Mouse (Mus musculus) intestine, postnatal 0 days (tissue): ENCODE data around the gene Serpini2. TPM values are rescaled to one million over a fixed set of nuclear protein-coding genes. Genes with fewer than 3 reads are reported as not detected.
A peak's percentile ranks its signal among the peaks of the same experiment; 100 is the strongest.
"Not testable (repeated sequence)": the region's sequence is repeated elsewhere in the genome, so short reads cannot be mapped to it uniquely, and the experiment has no call there.

Experiments
- ATAC-seq: fragments of 200-750 bp; cut with Nextera tagmentation; 2 replicates; pipeline ENCODE4 v1.8.0; 2017; ENCODE audit warnings: mild to moderate bottlenecking, moderate TSS enrichment, moderate library complexity
- H3K27ac ChIP-seq: fragments of 300-500 bp; sonication (generic); 2 replicates; pipeline ENCODE4 v1.5.1; 2014; ENCODE audit warnings: mild to moderate bottlenecking, low read depth, low read length, moderate library complexity
- H3K27me3 ChIP-seq: fragments of 300-500 bp; sonication (generic); replicated peaks from 2 replicates; pipeline ENCODE4 v1.6.1; 2014; ENCODE audit warnings: low read length, mixed read lengths; ENCODE audit not compliant: control insufficient read depth, insufficient read depth
- H3K36me3 ChIP-seq: fragments of 300-500 bp; sonication (generic); 2 replicates; pipeline ENCODE4 v1.6.1; 2014; ENCODE audit warnings: mild to moderate bottlenecking, moderate library complexity; ENCODE audit not compliant: control insufficient read depth, insufficient read depth
- H3K4me1 ChIP-seq: fragments of 300-500 bp; sonication (generic); replicated peaks from 2 replicates; pipeline ENCODE4 v1.6.1; 2014; ENCODE audit warnings: antibody characterized with exemption, low read length, mixed read lengths; ENCODE audit not compliant: control insufficient read depth, insufficient read depth
- H3K4me2 ChIP-seq: fragments of 300-500 bp; sonication (generic); replicated peaks from 2 replicates; pipeline ENCODE4 v1.6.1; 2014; ENCODE audit warnings: low read depth, mild to moderate bottlenecking, moderate library complexity
- H3K4me3 ChIP-seq: fragments of 300-500 bp; sonication (generic); 2 replicates; pipeline ENCODE4 v1.5.1; 2014; ENCODE audit warnings: low read depth, low read length
- H3K9ac ChIP-seq: fragments of 300-500 bp; sonication (generic); 2 replicates; pipeline ENCODE4 v1.6.1; 2014; ENCODE audit warnings: mild to moderate bottlenecking, low read depth, low read length
- H3K9me3 ChIP-seq: fragments of 300-500 bp; sonication (generic); 2 replicates; pipeline ENCODE4 v1.6.1; 2016; ENCODE audit warnings: mixed run types; ENCODE audit not compliant: control insufficient read depth
- CTCF ChIP-seq: sonication (generic); IDR thresholded peaks from 2 replicates; pipeline ENCODE4 v1.5.1; 2016; ENCODE audit warnings: low read depth, mild to moderate bottlenecking, control low read depth, antibody characterized with exemption, moderate library complexity
- WGBS: fragments of 180-500 bp; shearing (Covaris S2); extraction: QIAGEN DNeasy Blood & Tissue Kit; methylation state at CpG from one replicate; pipeline ENCODE4 v1.1.7; 2014; 5-methylcytosine and 5-hydroxymethylcytosine counted together
- polyA plus RNA-seq: library from polyadenylated mRNA; unstranded; fragments of >200 nt; fragmentation: Nextera tagmentation; extraction: Ambion mirVana; gene quantifications from 2 replicates; pipeline ENCODE4 v1.2.1, GENCODE M21; 2015

Gene Serpini2
- 0.10 and 0.21 TPM in 2 replicates for polyA plus RNA-seq

DNA sequence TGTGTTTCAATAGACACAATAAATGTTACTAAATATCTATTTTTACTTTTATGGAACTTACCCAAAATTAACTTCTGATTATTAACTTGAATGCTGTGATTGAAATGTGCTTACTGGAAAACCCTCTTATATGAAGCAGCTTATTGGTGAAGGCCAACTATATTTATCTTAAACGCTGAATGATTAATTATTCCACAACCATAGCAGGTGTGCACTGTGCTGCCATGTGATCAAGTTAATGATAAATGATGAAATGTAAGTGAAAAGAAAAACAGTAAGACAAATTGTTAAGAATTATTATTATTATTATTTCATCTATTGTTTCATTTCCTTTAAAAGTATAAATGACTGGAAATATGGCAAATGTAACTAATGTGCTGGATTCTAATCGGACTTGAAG lies at the start of gene Serpini2:
Gene Serpini2 (minus strand): TSS at position 101 of the 400 bp plus-strand sequence.
- WGBS: 76% methylated on average over 2 of the region's 2 CpGs
- Histone ChIP-seq H3K9ac (no peak within 1 kb of the TSS), H3K27ac (no peak within 1 kb of the TSS), H3K4me1 (no peaks in the 10 kb centered on the region), H3K4me2 (no peak within 1 kb of the TSS), H3K36me3 (no peaks in the 10 kb centered on the region), H3K27me3 (no peaks in the 10 kb centered on the region), H3K9me3 (no peaks in the 10 kb centered on the region), H3K4me3 (no peak within 1 kb of the TSS)
- no peak for TF ChIP-seq CTCF
- ATAC-seq: no peak

DNA sequence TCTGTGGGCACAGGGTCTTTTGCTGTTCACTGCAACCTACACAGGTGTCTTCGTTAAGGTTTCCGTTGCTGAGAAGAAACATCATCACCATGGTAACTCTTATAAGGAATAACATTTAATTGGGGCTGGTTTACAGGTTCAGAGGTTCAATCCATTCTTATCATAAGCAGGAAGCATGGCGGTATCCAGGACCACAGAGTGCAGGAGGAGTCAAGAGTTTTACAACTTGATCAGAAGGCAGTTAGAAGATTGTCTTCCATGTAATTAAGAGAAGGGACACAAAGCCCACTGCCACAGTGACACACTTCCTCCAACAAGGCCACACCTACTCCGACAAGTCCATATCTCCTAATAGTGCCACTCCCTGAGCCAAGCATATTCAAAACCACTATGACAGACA lies 39.0 kb upstream of the Serpini2 start:
- Histone ChIP-seq H3K27me3 (no peaks in the 10 kb centered on the region), H3K4me3 (no peak overlapping the region), H3K9ac (no peak overlapping the region), H3K9me3 (no peaks in the 10 kb centered on the region), H3K4me1 (no peaks in the 10 kb centered on the region), H3K4me2 (no peak overlapping the region), H3K36me3 (no peaks in the 10 kb centered on the region), H3K27ac (no peak overlapping the region)
- ATAC-seq: peak; percentile 65
- no peak for TF ChIP-seq CTCF
- WGBS: 59% methylated on average over 4 of the region's 4 CpGs

DNA sequence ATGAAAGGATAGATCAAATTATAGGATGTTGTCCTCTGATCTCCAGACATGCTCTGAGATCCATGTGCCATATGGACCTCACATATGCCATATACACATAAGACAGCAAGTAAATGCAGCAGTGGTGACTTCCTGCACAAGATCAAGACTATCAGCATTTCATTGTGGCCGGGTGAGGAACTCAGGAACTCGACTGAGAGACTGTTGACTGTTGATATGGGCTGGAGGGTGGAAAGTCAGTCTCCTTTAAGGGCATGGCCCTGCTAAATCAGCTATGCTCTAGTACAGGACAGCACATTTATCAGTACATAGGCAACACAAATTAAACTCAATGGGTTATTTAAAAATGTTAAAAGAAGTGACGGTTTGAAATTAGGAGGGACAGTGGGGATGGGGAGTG lies 38.4 kb upstream of the Serpini2 start:
- H3K4me2 ChIP-seq: no peak overlapping the region
- no peaks in the 10 kb centered on the region for H3K4me1 ChIP-seq
- no peaks in the 10 kb centered on the region for H3K9me3 ChIP-seq
- H3K4me3 ChIP-seq: no peak overlapping the region
- H3K27me3 ChIP-seq: no peaks in the 10 kb centered on the region
- no peaks in the 10 kb centered on the region for H3K36me3 ChIP-seq
- H3K27ac ChIP-seq: no peak overlapping the region
- ATAC-seq: no peak
- WGBS: 63% methylated on average over 3 of the region's 3 CpGs
- H3K9ac ChIP-seq: no peak overlapping the region
- TF ChIP-seq CTCF: no peak

- Histone ChIP-seq H3K4me3 (no peak overlapping the region), H3K4me1 (no peaks in the 10 kb centered on the region), H3K9ac (no peak overlapping the region), H3K27ac (no peak overlapping the region), H3K4me2 (no peak overlapping the region), H3K27me3 (no peaks in the 10 kb centered on the region), H3K36me3 (no peaks in the 10 kb centered on the region), H3K9me3 (no peaks in the 10 kb centered on the region)
- ATAC-seq: peak; percentile 77
- TF ChIP-seq CTCF: no peak
- WGBS: 48% methylated on average over 3 of the region's 3 CpGs
These were observed 35.7 kb upstream of the Serpini2 start for GRCm38 (mm10) chr3:75305584-75305983.

DNA sequence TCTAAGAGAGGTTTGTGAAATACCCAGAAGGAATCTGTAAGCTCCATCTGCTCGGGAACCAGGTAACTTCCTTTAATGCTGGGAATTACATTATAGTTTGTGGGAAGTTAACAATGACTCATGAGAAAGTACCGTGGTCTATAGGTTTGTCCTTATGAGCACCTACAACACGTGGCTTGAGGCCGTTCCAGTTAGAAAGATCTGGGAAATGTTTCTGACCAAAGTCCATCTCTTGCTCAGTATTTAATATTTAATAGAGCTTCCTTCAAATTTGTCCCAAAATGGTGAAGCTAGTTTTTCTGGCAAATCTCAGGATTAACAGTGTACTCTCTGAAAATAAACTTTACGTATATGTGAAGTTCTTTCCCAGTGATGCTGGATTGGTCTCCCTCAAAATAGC lies 34.7 kb upstream of the Serpini2 start:
- H3K4me2 ChIP-seq: no peak overlapping the region
- no peaks in the 10 kb centered on the region for H3K9me3 ChIP-seq
- no peak for TF ChIP-seq CTCF
- H3K9ac ChIP-seq: no peak overlapping the region
- no peak overlapping the region for H3K4me3 ChIP-seq
- no peaks in the 10 kb centered on the region for H3K27me3 ChIP-seq
- no peaks in the 10 kb centered on the region for H3K36me3 ChIP-seq
- peak; percentile 62; the same call in 1 of the 2 replicates for ATAC-seq
- H3K27ac ChIP-seq: no peak overlapping the region
- 64% methylated on average over 5 of the region's 5 CpGs for WGBS
- H3K4me1 ChIP-seq: no peaks in the 10 kb centered on the region

GRCm38 (mm10) chr3:75301072-75301471 lies 31.2 kb upstream of the Serpini2 start:
- peak; percentile 52 for TF ChIP-seq CTCF
- Histone ChIP-seq H3K4me2 (no peak overlapping the region), H3K27ac (no peak overlapping the region), H3K27me3 (no peaks in the 10 kb centered on the region), H3K4me1 (no peaks in the 10 kb centered on the region), H3K9me3 (no peaks in the 10 kb centered on the region), H3K36me3 (no peaks in the 10 kb centered on the region), H3K9ac (no peak overlapping the region), H3K4me3 (no peak overlapping the region)
- 92% methylated on average over 2 of the region's 2 CpGs for WGBS
- ATAC-seq: no peak

DNA sequence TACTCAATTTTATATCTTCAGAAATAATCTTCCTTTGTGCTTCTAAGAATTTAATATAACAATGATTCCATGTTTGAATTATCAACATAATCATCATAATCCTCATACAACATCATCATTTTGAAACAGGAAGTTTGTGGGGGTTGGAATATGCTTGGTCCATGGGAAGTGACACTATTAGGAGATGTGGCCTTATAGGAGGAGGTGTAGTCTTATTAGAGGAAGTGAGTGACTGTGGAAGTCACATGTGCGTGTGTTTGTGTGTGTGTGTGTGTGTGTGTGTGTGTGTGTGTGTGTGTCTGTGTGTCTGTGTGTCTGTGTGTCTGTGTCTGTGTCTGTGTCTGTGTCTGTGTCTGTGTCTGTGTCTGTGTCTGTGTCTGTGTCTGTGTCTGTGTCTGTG lies 29.6 kb upstream of the Serpini2 start:
- H3K4me2 ChIP-seq, H3K27me3 ChIP-seq, H3K9ac ChIP-seq, H3K36me3 ChIP-seq, H3K4me3 ChIP-seq, H3K9me3 ChIP-seq, ATAC-seq, H3K27ac ChIP-seq, H3K4me1 ChIP-seq: not testable (repeated sequence)
- WGBS: 87% methylated on average over 1 of the region's 1 CpGs
